Mouse (Mus musculus) liver, adult 2 months (tissue): ENCODE measurements around the gene Spata31d1a.

Experiments
- CTCF ChIP-seq: fragments of 200-500 bp; IDR thresholded peaks from 2 replicates; pipeline ENCODE4 v1.5.1; 2011; ENCODE audit warnings: low read depth, low read length, control low read depth
- POLR2A ChIP-seq: fragments of 200-500 bp; IDR thresholded peaks from 2 replicates; pipeline ENCODE4 v1.6.1; 2011; ENCODE audit warnings: low read length, control low read depth; ENCODE audit not compliant: insufficient read depth; ENCODE audit errors: extremely low read depth

- TF ChIP-seq CTCF (no peak), POLR2A (no peak)
Measured at GRCm38 (mm10) chr13:59713710-59714109, 3.6 kb upstream of the Spata31d1a start.
